Mouse (Mus musculus): ENCODE measurements at regions not wholly inside any gene's neighbourhood (a gene's known extent, or its start where the extent isn't known, plus 50 kb on each side); places are given as distances from the start of the nearest gene placed in this dataset.

DNA sequence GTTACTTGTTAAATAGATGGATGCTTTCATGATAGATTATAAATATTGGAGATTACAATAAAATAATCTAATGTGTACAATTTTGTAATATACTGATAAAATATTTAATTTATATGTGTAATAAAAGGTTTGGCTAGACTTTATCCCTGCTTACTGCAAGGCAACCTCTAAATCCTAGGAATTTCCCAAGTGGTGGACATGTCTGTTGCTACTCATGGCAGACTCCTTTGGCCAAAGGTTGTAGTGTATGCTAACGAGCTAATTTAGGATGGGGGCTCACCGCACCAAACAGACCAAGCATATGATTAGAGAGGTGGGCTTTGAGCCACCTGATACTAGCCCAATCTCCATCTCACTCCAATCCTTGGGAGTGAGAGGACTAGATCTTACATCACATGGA is 102.4 kb downstream of the Qpct start:
- no peak overlapping the region for H3K27ac ChIP-seq
- H3K4me2 ChIP-seq (replicated peaks): no peak overlapping the region
- no peaks in the 10 kb centered on the region for H3K36me3 ChIP-seq
- H3K9me3 ChIP-seq: no peaks in the 10 kb centered on the region
- H3K27me3 ChIP-seq: no peaks in the 10 kb centered on the region
- no peak overlapping the region for H3K9ac ChIP-seq (replicated peaks)
- no peaks in the 10 kb centered on the region for H3K4me1 ChIP-seq (replicated peaks)
- no peak for ATAC-seq
- H3K4me3 ChIP-seq (replicated peaks): no peak overlapping the region
- 84% methylated on average over 2 of the region's 2 CpGs for WGBS

DNA sequence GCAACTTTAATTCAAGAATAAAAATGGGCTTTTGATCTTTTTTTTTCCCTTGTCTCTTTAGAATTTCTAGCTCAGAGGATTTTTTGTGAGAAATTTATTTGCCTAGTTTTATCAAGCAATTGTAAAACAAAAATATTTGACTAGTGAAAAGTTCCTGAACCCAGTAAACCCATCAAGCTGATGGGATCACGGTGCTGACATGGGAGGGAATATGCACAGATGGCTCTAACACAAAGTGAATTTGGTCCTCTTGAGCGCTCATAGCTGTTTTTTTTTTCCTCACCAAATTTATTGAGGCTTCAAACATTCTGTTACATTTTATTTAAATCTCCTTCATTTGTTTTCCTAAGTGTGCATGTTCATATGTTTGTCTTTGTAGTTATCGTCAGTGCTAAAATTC is 101.1 kb downstream of the Qpct start:
- H3K9me3 ChIP-seq: no peaks in the 10 kb centered on the region
- no peak overlapping the region for H3K9ac ChIP-seq (replicated peaks)
- H3K4me3 ChIP-seq (replicated peaks): no peak overlapping the region
- H3K4me1 ChIP-seq (replicated peaks): no peaks in the 10 kb centered on the region
- 90% methylated on average over 3 of the region's 3 CpGs for WGBS
- no peak for ATAC-seq
- no peak overlapping the region for H3K4me2 ChIP-seq (replicated peaks)
- H3K27ac ChIP-seq: no peak overlapping the region
- no peaks in the 10 kb centered on the region for H3K27me3 ChIP-seq
- H3K36me3 ChIP-seq: no peaks in the 10 kb centered on the region

DNA sequence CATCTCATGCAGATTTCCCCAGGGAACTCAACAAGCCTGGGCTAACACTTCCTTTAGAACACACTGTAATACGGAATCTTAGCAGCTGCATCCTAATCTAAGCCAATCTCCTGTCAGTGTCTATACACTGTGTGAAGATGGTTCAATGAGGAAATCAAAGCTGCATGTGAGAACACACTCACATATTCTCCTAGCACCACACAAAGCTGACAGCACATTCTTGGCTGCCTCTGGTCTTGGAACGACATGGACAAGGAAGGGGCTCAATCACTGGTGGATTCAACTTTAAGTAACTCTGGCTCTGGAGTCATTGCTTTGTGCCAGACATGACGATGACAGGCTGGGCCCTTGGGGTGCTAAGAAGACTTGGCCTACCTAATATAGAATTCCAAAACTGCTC is 96.2 kb downstream of the Qpct start:
- 81% methylated on average over 3 of the region's 3 CpGs for WGBS
- Histone ChIP-seq H3K27ac (no peak overlapping the region), H3K36me3 (no peaks in the 10 kb centered on the region), H3K4me2 (replicated peaks) (no peak overlapping the region), H3K4me3 (replicated peaks) (no peak overlapping the region), H3K9me3 (no peaks in the 10 kb centered on the region), H3K9ac (replicated peaks) (no peak overlapping the region), H3K4me1 (replicated peaks) (no peaks in the 10 kb centered on the region), H3K27me3 (no peaks in the 10 kb centered on the region)
- ATAC-seq: no peak

DNA sequence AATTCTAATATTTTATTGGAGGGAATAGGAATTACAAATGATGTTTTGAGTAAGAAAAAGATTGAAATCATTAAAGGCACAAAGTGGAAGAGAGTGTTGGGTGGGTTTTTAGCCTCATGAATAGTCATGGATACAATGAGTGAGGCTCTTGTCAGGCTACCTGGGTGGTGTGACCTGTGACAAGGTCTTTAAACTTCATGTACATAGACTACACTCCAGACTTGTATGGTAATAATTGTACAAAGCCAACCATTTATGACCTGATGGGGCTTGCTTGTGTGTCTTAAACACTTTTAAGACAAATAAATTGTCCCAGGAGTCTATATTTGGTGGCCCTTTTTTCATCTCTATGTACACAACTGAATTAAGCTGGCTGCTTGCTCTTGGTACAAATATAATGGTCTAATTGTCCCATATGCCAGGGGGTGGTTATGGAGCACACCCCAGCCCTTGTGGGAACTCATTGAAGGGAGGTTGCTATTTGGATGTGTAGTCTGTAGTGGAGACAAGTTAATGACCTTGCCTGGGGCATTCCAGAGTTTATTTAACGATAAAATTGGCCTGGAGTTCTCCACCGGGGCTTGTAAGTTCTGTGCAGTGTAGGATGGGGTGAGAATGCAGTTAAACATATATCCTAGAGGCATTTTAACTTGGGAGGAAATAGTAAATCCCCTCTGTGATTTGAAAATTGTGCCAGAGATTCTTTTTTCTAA is 93.4 kb downstream of the Qpct start:
- Histone ChIP-seq H3K36me3 (no peaks in the 10 kb centered on the region), H3K4me2 (replicated peaks) (no peak overlapping the region), H3K4me1 (replicated peaks) (no peaks in the 10 kb centered on the region), H3K4me3 (replicated peaks) (no peak overlapping the region), H3K27ac (no peak overlapping the region), H3K9me3 (no peaks in the 10 kb centered on the region), H3K9ac (replicated peaks) (no peak overlapping the region), H3K27me3 (no peaks in the 10 kb centered on the region)
- 75% methylated on average over 2 of the region's 2 CpGs for WGBS
- no peak for ATAC-seq

DNA sequence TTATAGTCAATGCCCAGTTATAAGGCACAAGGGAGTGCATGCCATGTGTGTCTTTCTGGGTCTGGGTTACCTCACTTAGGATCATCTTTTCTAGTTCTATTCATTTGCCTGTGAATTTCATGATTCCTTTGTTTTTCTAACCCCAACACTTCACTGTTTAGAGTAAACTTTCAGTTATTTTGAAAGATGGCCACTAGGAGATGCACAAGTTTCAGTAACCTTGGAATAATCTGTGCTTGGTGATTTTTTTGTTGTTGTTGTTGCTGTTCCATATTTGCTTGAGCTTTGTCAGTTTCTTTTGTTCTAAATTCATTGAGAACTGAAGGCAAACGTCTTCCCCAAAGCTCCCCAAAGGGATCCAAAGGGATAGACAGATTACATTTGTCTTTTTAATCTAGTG is 91.3 kb downstream of the Qpct start:
- WGBS: 29% methylated on average over 1 of the region's 1 CpGs
- Histone ChIP-seq H3K9ac (replicated peaks) (no peak overlapping the region), H3K4me3 (replicated peaks) (no peak overlapping the region), H3K27me3 (no peaks in the 10 kb centered on the region), H3K27ac (no peak overlapping the region), H3K4me2 (replicated peaks) (no peak overlapping the region), H3K4me1 (replicated peaks) (no peaks in the 10 kb centered on the region), H3K36me3 (no peaks in the 10 kb centered on the region), H3K9me3 (no peaks in the 10 kb centered on the region)
- ATAC-seq: no peak
